Mouse (Mus musculus): ENCODE measurements around the gene Clic3. TPM values are rescaled to one million over a fixed set of nuclear protein-coding genes. Genes with fewer than 3 reads are reported as not detected.

Gene Clic3
- polyA plus RNA-seq, 1 experiment from 2014 or later = 0.47 TPM

DNA sequence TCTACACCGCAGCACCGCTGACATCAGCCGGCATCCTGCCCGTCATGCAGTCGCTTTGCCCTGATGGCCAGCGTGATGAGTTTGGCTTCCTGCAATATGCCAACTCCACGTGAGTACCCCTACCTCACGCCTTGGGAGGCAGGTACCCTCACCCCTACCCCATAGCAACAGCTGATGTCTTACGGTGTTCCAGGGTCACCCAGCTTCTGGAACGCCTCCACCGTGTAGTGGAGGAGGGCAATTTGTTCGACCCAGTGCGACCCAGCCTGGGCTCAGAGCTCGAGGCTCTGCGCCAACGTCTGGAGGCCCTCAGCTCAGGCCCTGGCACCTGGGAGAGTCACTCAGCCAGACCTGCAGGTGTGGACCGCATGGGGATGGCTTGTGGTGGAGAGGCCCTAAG is 23.5 kb upstream of the Clic3 start:
- H3K27me3 ChIP-seq (ENCODE audit: control insufficient read depth, insufficient read depth, low read length) = peaks cover 30% of the 10 kb centered on the region
- no peak overlapping the region for H3K4me3 ChIP-seq (ENCODE audit: low read depth, low read length)
- 85% methylated on average over 17 of the region's 17 CpGs for WGBS (ENCODE audit: insufficient replicate concordance)
- H3K9me3 ChIP-seq (replicated peaks; ENCODE audit: control insufficient read depth, low read length) = no peaks in the 10 kb centered on the region
- no peaks in the 10 kb centered on the region; the same call in 1 of the 2 replicates for H3K4me1 ChIP-seq (ENCODE audit: control insufficient read depth, insufficient read depth, low read length)
- H3K27ac ChIP-seq (ENCODE audit: low read depth, low read length) = no peak overlapping the region
- no peak overlapping the region for H3K4me2 ChIP-seq
- no peaks in the 10 kb centered on the region for H3K36me3 ChIP-seq (ENCODE audit: control insufficient read depth, insufficient read depth, low read length)
- no peak overlapping the region for H3K9ac ChIP-seq (ENCODE audit: low read depth, low read length)
- no peak for ATAC-seq (replicated peaks; ENCODE audit: insufficient number of reproducible peaks, low FRiP score, low TSS enrichment)

DNA sequence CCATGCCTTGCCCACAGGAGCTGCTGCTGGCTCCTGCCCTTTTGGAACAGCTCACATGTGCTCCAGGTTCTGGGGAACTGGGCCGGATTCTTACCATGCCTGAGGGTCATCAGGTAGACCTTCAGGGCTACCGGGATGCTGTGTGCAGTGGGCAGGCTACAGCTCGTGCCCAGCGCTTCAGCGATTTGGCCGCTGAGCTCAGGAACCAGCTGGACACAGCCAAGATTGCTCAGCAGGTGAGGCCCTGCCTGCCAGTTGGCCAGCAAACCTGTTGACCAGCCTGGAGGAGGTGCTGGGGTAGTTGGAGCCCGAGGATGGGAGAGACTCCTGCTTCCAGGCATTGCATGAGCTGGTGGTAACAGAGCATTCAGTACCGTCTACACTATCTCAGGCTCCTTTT is 22.3 kb upstream of the Clic3 start:
- no peak overlapping the region for H3K4me3 ChIP-seq (ENCODE audit: low read depth, low read length)
- WGBS (ENCODE audit: insufficient replicate concordance) = 80% methylated on average over 8 of the region's 8 CpGs
- ATAC-seq (replicated peaks; ENCODE audit: insufficient number of reproducible peaks, low FRiP score, low TSS enrichment) = no peak
- H3K4me2 ChIP-seq = no peak overlapping the region
- peaks cover 26% of the 10 kb centered on the region for H3K27me3 ChIP-seq (ENCODE audit: control insufficient read depth, insufficient read depth, low read length)
- no peak overlapping the region for H3K9ac ChIP-seq (ENCODE audit: low read depth, low read length)
- H3K9me3 ChIP-seq (replicated peaks; ENCODE audit: control insufficient read depth, low read length) = no peaks in the 10 kb centered on the region
- no peaks in the 10 kb centered on the region for H3K4me1 ChIP-seq (ENCODE audit: control insufficient read depth, insufficient read depth, low read length)
- H3K36me3 ChIP-seq (ENCODE audit: control insufficient read depth, insufficient read depth, low read length) = no peaks in the 10 kb centered on the region
- no peak overlapping the region for H3K27ac ChIP-seq (ENCODE audit: low read depth, low read length)

DNA sequence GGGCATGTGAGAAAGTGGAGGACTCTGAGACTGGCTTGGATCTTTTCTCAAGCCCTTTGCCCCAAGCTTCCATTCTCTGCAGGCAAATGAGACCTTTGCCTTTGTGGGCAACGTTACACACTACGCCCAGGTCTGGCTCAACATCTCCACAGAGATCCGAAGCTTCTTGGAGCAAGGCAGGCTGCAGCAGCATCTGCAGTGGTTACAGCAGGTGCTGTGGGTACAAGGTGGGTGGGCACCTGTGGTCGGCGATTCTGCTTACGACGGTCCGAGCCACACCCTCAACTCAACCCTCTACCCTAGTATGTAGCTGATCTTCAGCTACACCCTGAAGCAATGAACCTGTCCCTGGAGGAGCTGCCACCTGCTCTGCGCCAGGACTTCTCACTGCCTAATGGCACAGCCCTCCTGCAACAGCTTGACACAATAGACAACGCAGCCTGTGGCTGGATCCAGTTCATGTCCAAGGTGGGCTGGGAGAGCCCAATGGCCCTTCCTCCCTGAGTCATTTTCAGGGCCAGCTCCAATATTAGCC is 20.3 kb upstream of the Clic3 start:
- Histone ChIP-seq H3K27me3 (ENCODE audit: control insufficient read depth, insufficient read depth, low read length) (peaks cover 6% of the 10 kb centered on the region), H3K9ac (ENCODE audit: low read depth, low read length) (no peak overlapping the region), H3K27ac (ENCODE audit: low read depth, low read length) (no peak overlapping the region), H3K4me3 (ENCODE audit: low read depth, low read length) (no peak overlapping the region), H3K4me2 (no peak overlapping the region), H3K9me3 (replicated peaks; ENCODE audit: control insufficient read depth, low read length) (no peaks in the 10 kb centered on the region), H3K4me1 (ENCODE audit: control insufficient read depth, insufficient read depth, low read length) (no peaks in the 10 kb centered on the region), H3K36me3 (ENCODE audit: control insufficient read depth, insufficient read depth, low read length) (no peaks in the 10 kb centered on the region)
- ATAC-seq (replicated peaks; ENCODE audit: insufficient number of reproducible peaks, low FRiP score, low TSS enrichment) = no peak
- 85% methylated on average over 10 of the region's 10 CpGs for WGBS (ENCODE audit: insufficient replicate concordance)

DNA sequence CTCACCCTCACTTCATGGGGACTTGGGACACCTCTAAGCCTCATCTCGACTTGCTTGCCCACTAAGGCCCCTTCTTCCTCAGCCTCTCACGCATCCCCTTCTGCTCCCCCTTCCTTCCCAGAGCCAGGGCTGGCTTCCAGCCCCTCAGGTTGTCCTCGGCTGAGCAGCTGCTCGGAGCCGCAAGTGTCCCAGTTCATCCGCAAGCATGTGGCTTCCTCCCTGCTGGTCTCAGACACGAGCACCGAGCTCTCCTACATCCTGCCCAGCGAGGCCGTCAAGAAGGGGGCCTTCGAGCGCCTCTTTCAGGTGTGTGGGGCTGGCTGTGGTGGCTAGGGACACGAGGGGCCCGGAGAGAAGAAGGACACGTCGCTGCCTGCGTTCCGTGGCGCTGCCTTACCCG is 15.6 kb upstream of the Clic3 start:
- WGBS (ENCODE audit: insufficient replicate concordance) = 78% methylated on average over 20 of the region's 20 CpGs
- Histone ChIP-seq H3K9me3 (replicated peaks; ENCODE audit: control insufficient read depth, low read length) (no peaks in the 10 kb centered on the region), H3K36me3 (ENCODE audit: control insufficient read depth, insufficient read depth, low read length) (no peaks in the 10 kb centered on the region), H3K27ac (ENCODE audit: low read depth, low read length) (no peak overlapping the region), H3K9ac (ENCODE audit: low read depth, low read length) (no peak overlapping the region), H3K4me3 (ENCODE audit: low read depth, low read length) (no peak overlapping the region), H3K27me3 (ENCODE audit: control insufficient read depth, insufficient read depth, low read length) (peaks cover 2% of the 10 kb centered on the region; the same call in 1 of the 2 replicates), H3K4me2 (no peak overlapping the region), H3K4me1 (ENCODE audit: control insufficient read depth, insufficient read depth, low read length) (no peaks in the 10 kb centered on the region)
- ATAC-seq (replicated peaks; ENCODE audit: insufficient number of reproducible peaks, low FRiP score, low TSS enrichment) = no peak

DNA sequence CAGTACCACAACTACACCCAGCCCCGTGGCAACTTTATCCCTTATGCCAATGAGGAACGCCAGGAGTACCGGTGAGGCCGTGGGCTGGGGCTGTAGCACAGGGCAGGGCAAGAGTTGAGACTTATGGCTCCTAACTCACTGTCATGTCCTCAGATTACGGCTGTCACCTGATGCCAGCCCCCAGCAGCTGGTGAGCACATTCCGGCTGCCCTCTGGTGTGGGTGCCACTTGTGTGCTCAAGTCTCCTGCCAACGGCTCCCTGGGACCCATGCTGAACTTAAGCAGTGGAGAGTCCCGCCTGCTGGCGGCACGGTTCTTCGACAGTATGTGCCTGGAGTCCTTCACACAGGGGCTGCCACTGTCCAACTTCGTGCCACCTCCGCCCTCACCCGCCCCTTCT is 14.0 kb upstream of the Clic3 start:
- Histone ChIP-seq H3K27ac (ENCODE audit: low read depth, low read length) (no peak overlapping the region), H3K4me2 (no peak overlapping the region), H3K36me3 (ENCODE audit: control insufficient read depth, insufficient read depth, low read length) (no peaks in the 10 kb centered on the region)

DNA sequence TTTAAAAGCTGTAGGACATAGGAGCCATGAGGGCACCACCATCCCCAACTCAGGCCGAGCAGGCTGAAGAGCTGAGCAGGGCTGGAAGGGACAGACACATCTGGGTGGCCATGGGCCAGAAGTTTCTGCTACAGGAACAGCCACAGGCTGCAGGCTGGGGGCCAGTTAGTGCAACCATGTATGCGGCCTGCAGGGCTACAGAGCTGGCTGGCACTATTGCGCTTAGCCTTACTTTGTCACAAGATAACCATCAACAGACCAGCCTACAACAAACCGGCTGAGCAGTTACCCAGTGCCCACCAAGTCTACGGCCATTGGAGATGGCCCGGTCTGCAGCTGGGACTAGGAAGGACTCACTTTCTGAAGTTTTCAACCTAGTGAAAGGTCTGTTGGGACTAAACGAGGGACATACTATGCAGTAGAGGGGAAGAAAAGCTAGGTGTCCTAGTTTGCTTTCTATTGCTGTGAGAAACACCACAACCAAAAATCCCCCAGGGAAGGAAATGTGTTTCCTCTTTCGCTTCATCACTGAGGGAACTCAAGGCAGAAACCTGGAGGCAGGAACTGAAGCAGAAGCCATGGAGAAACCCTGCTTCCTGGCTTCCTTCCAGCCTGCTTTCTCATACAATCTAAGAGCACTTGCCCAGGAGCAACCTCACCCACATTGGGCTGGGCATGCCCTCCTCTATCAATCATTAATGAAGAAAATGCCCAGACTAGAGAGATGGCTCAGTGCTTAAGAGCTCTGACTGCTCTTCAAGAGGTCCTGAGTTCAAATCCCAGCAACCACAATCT is 5.6 kb upstream of the Clic3 start:
- H3K9ac ChIP-seq (ENCODE audit: low read depth, low read length) = no peak overlapping the region
- no peak overlapping the region for H3K4me3 ChIP-seq (ENCODE audit: low read depth, low read length)
- no peak for ATAC-seq (replicated peaks; ENCODE audit: insufficient number of reproducible peaks, low FRiP score, low TSS enrichment)
- H3K9me3 ChIP-seq (replicated peaks; ENCODE audit: control insufficient read depth, low read length) = no peaks in the 10 kb centered on the region
- no peaks in the 10 kb centered on the region for H3K36me3 ChIP-seq (ENCODE audit: control insufficient read depth, insufficient read depth, low read length)
- H3K27ac ChIP-seq (ENCODE audit: low read depth, low read length) = no peak overlapping the region
- H3K27me3 ChIP-seq (ENCODE audit: control insufficient read depth, insufficient read depth, low read length) = 0 out of 2 replicates have a peak, but pooled peaks cover 3% of the 10 kb centered on the region
- WGBS (ENCODE audit: insufficient replicate concordance) = 69% methylated on average over 8 of the region's 8 CpGs
- no peak overlapping the region for H3K4me2 ChIP-seq
- H3K4me1 ChIP-seq (ENCODE audit: control insufficient read depth, insufficient read depth, low read length) = no peaks in the 10 kb centered on the region

More for the DNA sequence above, 14.0 kb upstream of the Clic3 start:
- Histone ChIP-seq H3K9me3 (replicated peaks; ENCODE audit: control insufficient read depth, low read length) (no peaks in the 10 kb centered on the region), H3K9ac (ENCODE audit: low read depth, low read length) (no peak overlapping the region), H3K4me1 (ENCODE audit: control insufficient read depth, insufficient read depth, low read length) (no peaks in the 10 kb centered on the region), H3K27me3 (ENCODE audit: control insufficient read depth, insufficient read depth, low read length) (0 out of 2 replicates have a peak, but pooled peaks cover 4% of the 10 kb centered on the region), H3K4me3 (ENCODE audit: low read depth, low read length) (no peak overlapping the region)
- 84% methylated on average over 14 of the region's 14 CpGs for WGBS (ENCODE audit: insufficient replicate concordance)
- ATAC-seq (replicated peaks; ENCODE audit: insufficient number of reproducible peaks, low FRiP score, low TSS enrichment) = no peak

DNA sequence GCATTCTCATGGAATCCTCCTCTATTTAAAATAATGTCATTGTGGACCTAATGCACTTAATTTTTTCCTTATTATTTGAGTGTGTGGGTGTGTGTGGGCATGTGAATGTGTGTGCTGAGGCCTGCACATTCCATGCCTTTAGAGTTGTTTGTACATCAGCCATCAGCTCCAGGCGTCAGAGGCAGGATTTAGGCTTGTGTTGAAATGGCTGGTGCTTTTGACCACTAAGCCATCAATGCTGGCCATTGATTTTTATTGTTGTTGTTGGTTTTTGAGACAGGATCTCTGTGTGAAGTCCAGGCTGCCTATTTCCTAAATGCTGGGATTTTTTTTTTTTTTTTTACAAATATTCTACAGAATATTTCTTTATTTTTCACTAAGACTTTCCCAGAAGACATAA is 3.7 kb upstream of the Clic3 start:
- Histone ChIP-seq H3K36me3 (ENCODE audit: control insufficient read depth, insufficient read depth, low read length) (no peaks in the 10 kb centered on the region), H3K27me3 (ENCODE audit: control insufficient read depth, insufficient read depth, low read length) (no peaks in the 10 kb centered on the region), H3K4me3 (ENCODE audit: low read depth, low read length) (no peak overlapping the region), H3K27ac (ENCODE audit: low read depth, low read length) (no peak overlapping the region), H3K4me2 (no peak overlapping the region), H3K4me1 (ENCODE audit: control insufficient read depth, insufficient read depth, low read length) (no peaks in the 10 kb centered on the region), H3K9me3 (replicated peaks; ENCODE audit: control insufficient read depth, low read length) (no peaks in the 10 kb centered on the region), H3K9ac (ENCODE audit: low read depth, low read length) (no peak overlapping the region)
- ATAC-seq (replicated peaks; ENCODE audit: insufficient number of reproducible peaks, low FRiP score, low TSS enrichment) = no peak
- 41% methylated on average over 1 of the region's 1 CpGs for WGBS (ENCODE audit: insufficient replicate concordance)

DNA sequence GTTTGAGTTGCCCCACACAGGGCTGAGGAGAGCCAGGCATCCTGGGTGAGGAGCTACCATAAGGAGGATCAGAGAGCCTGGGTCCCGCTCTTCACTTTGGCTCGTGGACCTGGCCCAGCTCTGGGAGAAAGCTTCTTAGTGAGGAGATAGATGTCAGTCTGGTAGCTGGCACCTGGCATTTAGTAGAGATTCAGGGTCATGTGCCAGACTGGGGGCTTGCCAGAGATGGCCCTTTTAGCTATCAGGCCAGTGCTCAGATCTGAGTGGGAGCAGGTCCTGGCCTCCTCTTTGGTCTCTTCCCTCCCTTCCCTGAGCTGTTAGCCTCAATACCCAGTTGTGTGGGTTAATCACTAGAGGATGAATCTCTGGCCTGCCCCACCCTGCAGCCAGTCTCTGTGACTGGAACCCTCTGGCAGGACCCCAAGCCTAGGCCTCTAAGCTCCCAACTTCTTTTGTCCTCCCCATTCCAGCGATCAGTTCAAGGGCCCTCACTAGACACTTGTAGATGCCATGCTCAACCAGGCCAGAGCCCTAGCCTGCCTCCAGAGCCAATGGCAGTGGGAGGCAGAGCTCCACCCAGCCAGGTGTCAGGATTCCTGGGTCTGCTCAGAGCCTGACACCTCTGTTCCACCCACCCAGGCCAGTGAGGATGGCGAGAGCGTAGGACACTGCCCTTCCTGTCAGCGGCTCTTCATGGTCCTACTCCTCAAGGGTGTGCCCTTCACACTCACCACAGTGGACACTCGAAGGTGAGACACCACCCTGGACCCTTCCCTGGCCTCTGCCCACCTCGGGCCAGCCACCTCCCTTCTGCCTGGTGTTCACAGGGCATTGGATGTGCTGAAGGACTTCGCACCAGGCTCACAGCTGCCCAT is 621 bp downstream of the Clic3 start:
- no peak overlapping the region for H3K4me3 ChIP-seq (ENCODE audit: low read depth, low read length)
- no peaks in the 10 kb centered on the region for H3K9me3 ChIP-seq (replicated peaks; ENCODE audit: control insufficient read depth, low read length)
- 76% methylated on average over 9 of the region's 9 CpGs for whole genome bisulfite sequencing (ENCODE audit: insufficient replicate concordance)
- H3K36me3 ChIP-seq (ENCODE audit: control insufficient read depth, insufficient read depth, low read length) = no peaks in the 10 kb centered on the region
- H3K4me2 ChIP-seq = no peak overlapping the region
- H3K27me3 ChIP-seq (ENCODE audit: control insufficient read depth, insufficient read depth, low read length) = no peaks in the 10 kb centered on the region
- peaks cover 13% of the 10 kb centered on the region for H3K4me1 ChIP-seq (ENCODE audit: control insufficient read depth, insufficient read depth, low read length)
- no peak for ATAC-seq (replicated peaks; ENCODE audit: insufficient number of reproducible peaks, low FRiP score, low TSS enrichment)
- H3K27ac ChIP-seq (ENCODE audit: low read depth, low read length) = no peak overlapping the region
- no peak overlapping the region for H3K9ac ChIP-seq (ENCODE audit: low read depth, low read length)

All from heart, embryonic 11.5 days (tissue).